Mouse (Mus musculus) forebrain, embryonic 13.5 days (tissue): Measurements from ENCODE around the gene Tmem9b. TPM values are rescaled to one million over a fixed set of nuclear protein-coding genes. Genes with fewer than 3 reads are reported as not detected.

ENCODE experiments used
- ATAC-seq: fragments of 200-750 bp; cut with Nextera tagmentation; 2 replicates; pipeline ENCODE4 v1.8.0; 2017
- H3K27ac ChIP-seq: fragments of 300-500 bp; sonication (generic); 2 replicates; pipeline ENCODE4 v1.5.1; 2015; ENCODE audit warnings: inconsistent platforms, mild to moderate bottlenecking, moderate library complexity
- H3K27me3 ChIP-seq: fragments of 300-500 bp; sonication (generic); 2 replicates; pipeline ENCODE4 v1.6.1; 2015; ENCODE audit warnings: mild to moderate bottlenecking, inconsistent platforms
- H3K36me3 ChIP-seq: fragments of 300-500 bp; sonication (generic); 2 replicates; pipeline ENCODE4 v1.6.1; 2015; ENCODE audit warnings: mild to moderate bottlenecking, inconsistent platforms; ENCODE audit not compliant: poor library complexity, severe bottlenecking
- H3K4me1 ChIP-seq: fragments of 300-500 bp; sonication (generic); 2 replicates; pipeline ENCODE4 v1.6.1; 2015; ENCODE audit warnings: inconsistent platforms
- H3K4me2 ChIP-seq: fragments of 300-500 bp; sonication (generic); 2 replicates; pipeline ENCODE4 v1.6.1; 2015; ENCODE audit warnings: inconsistent platforms, mild to moderate bottlenecking, moderate library complexity
- H3K4me3 ChIP-seq: fragments of 300-500 bp; sonication (generic); 2 replicates; pipeline ENCODE4 v1.5.1; 2015; ENCODE audit warnings: mild to moderate bottlenecking, inconsistent platforms
- H3K9ac ChIP-seq: fragments of 300-500 bp; sonication (generic); 2 replicates; pipeline ENCODE4 v1.6.1; 2015; ENCODE audit warnings: mild to moderate bottlenecking, inconsistent platforms
- H3K9me3 ChIP-seq: fragments of 300-500 bp; sonication (generic); replicated peaks from 2 replicates; pipeline ENCODE4 v1.6.1; 2016; ENCODE audit warnings: inconsistent platforms
- WGBS: fragments of 180-500 bp; shearing (Covaris S2); methylation state at CpG from one replicate; pipeline ENCODE4 v1.1.7; 2015; 5-methylcytosine and 5-hydroxymethylcytosine counted together
- polyA plus RNA-seq: library from polyadenylated mRNA; unstranded; fragments of >200 nt; fragmentation: Nextera tagmentation; extraction: Ambion mirVana; gene quantifications from 2 replicates; pipeline ENCODE4 v1.2.1, GENCODE M21; 2015

Tmem9b gene
- polyA plus RNA-seq, 1 experiment from 2014 or later, result 67.0 TPM

DNA sequence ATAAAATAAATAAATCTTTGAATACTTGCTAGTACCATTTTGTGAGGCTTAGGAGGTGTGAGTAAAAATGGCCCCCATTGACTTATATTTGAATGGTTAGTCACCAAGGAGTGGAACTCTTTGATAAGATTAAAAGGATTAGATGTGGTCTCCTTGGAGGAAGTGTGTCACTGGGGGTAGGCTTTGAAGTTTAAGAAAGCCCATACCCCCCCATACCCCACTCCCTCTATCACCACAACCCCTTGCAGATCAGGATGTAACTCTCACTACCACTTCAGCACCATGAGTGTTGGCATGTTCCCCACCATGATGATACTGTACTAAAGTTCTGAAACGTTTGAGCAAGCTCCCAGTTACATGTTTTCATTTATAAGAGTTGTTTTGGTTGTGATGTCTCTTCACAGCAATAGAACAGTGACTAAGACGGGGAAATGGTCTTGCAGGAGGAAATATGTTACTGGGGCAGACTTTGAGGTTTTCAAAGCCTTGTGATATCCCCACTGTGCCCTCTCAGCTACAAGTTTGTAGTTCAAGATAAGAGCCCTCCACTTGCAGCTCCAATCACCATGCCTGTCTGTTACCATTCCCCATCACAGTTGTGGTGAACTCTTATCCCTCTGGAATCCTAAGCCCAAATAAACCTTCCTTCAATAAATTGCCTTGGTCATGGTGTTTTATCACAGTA lies 16.2 kb upstream of the Tmem9b start:
- Histone ChIP-seq H3K4me2 (no peak overlapping the region), H3K9ac (no peak overlapping the region), H3K36me3 (no peaks in the 10 kb centered on the region), H3K27me3 (no peaks in the 10 kb centered on the region), H3K4me3 (no peak overlapping the region), H3K9me3 (no peaks in the 10 kb centered on the region), H3K27ac (no peak overlapping the region), H3K4me1 (peaks cover 3% of the 10 kb centered on the region; the same call in 1 of the 2 replicates)
- WGBS, result 64% methylated on average over 2 of the region's 2 CpGs
- ATAC-seq, result no peak

DNA sequence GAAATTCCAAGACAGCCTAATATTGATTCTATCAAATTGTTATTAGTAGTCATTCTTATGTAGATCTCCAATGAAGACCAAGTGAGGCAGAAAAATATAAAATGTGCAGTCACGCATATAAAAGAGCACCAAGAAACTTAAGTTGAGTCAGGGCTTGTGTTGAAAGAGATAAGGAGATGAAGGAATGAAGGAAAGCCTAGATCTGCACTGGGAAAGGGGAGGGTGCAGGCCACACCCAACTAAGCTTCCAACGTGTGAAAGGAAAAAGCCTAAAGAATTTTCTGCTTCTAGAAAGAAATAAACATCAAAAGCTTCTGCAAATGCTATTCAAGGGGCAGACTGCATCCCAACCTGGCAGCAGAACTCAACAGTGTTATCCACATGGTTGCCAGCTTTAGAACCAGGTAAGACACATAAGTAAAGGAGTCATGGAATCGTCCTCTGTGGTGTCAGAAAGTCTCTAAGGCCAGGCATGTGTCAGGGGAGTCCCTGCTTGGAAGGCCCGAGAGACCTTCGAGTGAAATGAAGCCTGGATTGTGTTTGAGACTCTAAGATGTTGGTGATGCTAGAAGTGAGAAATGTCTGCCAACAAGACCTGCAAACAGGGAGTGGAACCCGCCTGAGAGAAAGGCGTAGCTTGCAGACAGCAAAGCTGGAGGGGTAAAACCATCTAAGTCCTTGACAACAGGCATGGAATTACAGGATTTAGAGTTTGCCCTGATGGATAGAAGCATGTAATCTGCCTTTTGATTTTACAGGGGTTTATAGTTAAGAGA lies 15.1 kb upstream of the Tmem9b start:
- H3K9ac ChIP-seq, result no peak overlapping the region
- no peak overlapping the region for H3K4me2 ChIP-seq
- WGBS, result 87% methylated on average over 7 of the region's 7 CpGs
- H3K27ac ChIP-seq, result no peak overlapping the region
- H3K36me3 ChIP-seq, result no peaks in the 10 kb centered on the region
- H3K4me3 ChIP-seq, result no peak overlapping the region
- H3K9me3 ChIP-seq, result no peaks in the 10 kb centered on the region
- ATAC-seq, result no peak
- no peaks in the 10 kb centered on the region for H3K27me3 ChIP-seq
- H3K4me1 ChIP-seq, result peaks cover 7% of the 10 kb centered on the region

DNA sequence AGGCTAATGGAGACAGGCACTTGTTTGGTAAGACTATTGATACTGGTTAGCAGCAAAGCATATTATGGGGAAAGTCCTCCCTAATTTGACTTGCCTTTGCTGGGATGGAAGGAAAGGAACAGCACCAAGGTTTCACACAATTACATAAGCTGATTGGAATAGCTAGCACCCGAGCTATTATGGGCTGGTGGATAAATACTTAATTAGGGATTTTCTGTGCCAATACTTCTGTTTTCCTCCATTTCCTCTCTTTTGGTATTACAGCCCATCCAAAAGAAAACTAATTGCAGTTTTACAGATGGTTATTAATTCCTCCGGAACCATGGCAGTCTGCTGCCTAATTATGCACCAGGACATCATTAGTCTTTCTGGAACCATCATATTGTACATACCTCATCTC lies 11.3 kb upstream of the Tmem9b start:
- 29% methylated on average over 2 of the region's 2 CpGs for WGBS
- Histone ChIP-seq H3K9me3 (no peaks in the 10 kb centered on the region), H3K27ac (no peak overlapping the region), H3K27me3 (no peaks in the 10 kb centered on the region), H3K36me3 (no peaks in the 10 kb centered on the region), H3K9ac (no peak overlapping the region), H3K4me2 (no peak overlapping the region), H3K4me1 (peaks cover 7% of the 10 kb centered on the region), H3K4me3 (no peak overlapping the region)
- no peak for ATAC-seq

DNA sequence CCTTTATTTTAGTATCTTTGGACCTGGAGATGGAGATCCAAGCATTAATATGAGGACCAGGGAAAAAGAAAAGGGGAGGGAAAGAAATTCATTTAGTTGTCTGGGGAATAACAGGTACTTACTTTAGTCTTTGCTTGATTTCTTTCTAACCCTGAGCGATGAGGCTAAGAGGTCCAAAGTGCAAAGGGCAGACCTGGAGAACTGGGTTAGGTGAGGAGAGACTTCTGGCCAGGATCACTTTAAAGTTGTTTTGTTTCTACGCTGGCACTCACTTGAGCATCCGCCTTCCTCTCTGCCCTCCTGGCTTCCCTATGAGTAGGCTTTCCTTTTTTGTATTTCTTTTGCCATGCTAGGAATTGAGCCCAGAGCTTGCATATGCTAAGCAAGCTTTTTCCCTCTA lies 3.6 kb upstream of the Tmem9b start:
- WGBS, result 89% methylated on average over 3 of the region's 3 CpGs
- no peak overlapping the region for H3K4me2 ChIP-seq
- H3K9ac ChIP-seq, result no peak overlapping the region
- no peaks in the 10 kb centered on the region for H3K36me3 ChIP-seq
- H3K27me3 ChIP-seq, result no peaks in the 10 kb centered on the region
- H3K9me3 ChIP-seq, result no peaks in the 10 kb centered on the region
- no peak for ATAC-seq
- peaks cover 17% of the 10 kb centered on the region for H3K4me1 ChIP-seq
- H3K4me3 ChIP-seq, result no peak overlapping the region
- no peak overlapping the region for H3K27ac ChIP-seq

DNA sequence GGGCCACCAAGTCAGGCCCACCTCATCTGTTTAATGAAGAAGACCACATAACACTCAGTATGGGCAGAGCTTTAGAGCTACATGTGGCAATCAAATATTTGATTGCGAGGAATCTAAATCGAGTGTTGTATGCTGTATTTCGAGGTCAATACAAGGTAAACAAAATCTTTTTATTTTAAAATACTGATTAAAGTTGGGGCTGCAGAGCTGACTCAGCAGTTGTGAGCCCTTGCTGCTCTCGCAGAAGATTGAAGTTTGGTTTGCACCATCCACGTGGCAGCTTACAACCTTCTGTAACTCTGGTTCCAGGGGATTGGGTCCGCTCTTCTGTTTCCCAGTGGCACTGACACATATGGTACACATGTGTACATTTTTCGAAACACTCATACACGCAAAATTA lies 1.4 kb upstream of the Tmem9b start:
- H3K4me3 ChIP-seq, result no peak overlapping the region
- H3K9ac ChIP-seq, result no peak overlapping the region
- H3K27ac ChIP-seq, result no peak overlapping the region
- H3K27me3 ChIP-seq, result no peaks in the 10 kb centered on the region
- 93% methylated on average over 8 of the region's 8 CpGs for WGBS
- no peaks in the 10 kb centered on the region for H3K9me3 ChIP-seq
- ATAC-seq, result no peak
- no peaks in the 10 kb centered on the region for H3K36me3 ChIP-seq
- peaks cover 23% of the 10 kb centered on the region for H3K4me1 ChIP-seq
- H3K4me2 ChIP-seq, result no peak overlapping the region

DNA sequence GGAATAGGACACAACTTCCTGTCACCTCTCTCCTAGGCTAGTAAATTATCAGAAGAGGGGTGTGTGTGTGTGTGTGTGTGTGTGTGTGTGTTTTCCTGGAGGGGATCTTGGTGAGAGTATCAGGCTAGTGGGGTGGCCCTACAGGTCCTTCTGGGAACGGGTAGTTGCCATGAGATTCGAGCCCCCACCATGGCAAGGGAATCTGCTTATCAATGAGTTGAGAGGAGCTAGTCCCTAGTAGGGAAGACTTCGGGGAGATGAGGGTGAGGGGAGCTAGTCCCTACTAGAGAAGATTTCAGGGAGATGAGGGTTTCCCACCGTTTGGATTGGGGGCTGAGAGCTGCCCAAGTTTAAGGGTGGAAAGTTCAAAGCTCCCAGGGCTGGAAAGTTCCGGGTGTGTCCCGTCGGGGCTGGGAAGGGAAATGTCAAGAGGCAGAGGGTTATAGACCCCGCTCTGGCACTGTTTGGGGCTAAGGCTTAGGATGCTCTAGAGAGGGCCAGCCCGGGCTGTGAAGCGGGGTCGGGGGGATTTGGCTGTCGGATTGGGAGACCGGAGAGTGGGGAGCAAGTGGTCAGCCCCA lies 1.2 kb downstream of the Tmem9b start:
- no peak; the same call in 1 of the 2 replicates for ATAC-seq
- WGBS, result 4% methylated on average over 13 of the region's 13 CpGs
- Histone ChIP-seq H3K27me3 (no peaks in the 10 kb centered on the region), H3K36me3 (peaks cover 7% of the 10 kb centered on the region), H3K4me3 (peak overlapping the region; percentile 90), H3K4me1 (peaks cover 23% of the 10 kb centered on the region), H3K9me3 (no peaks in the 10 kb centered on the region), H3K9ac (peak overlapping the region; percentile 93), H3K4me2 (peak overlapping the region; percentile 95), H3K27ac (peak overlapping the region; percentile 79)

DNA sequence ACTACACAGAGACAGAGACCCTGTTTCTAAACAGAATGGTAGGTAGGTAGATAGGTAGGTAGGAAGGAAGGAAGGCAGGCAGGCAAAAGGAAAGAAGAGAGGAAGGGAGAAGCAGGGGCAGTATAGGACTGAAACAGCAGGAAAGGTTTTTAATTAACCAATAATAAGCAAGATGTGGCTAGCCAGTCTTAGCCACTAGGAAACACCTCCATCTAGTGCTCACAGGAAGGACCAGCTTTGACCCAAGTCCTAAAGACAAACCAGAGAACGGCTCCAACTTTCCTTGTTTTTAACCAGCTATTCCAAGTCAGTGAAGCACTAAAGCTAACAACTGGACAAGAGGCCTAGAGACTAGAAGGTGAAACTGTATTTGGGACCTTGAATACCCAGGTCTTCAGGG lies 4.9 kb downstream of the Tmem9b start:
- 77% methylated on average over 1 of the region's 1 CpGs for WGBS
- Histone ChIP-seq H3K4me2 (no peak overlapping the region), H3K36me3 (peaks cover 35% of the 10 kb centered on the region), H3K4me1 (peaks cover 12% of the 10 kb centered on the region), H3K4me3 (no peak overlapping the region), H3K27me3 (no peaks in the 10 kb centered on the region), H3K9me3 (no peaks in the 10 kb centered on the region), H3K9ac (no peak overlapping the region), H3K27ac (no peak overlapping the region)
- no peak for ATAC-seq

DNA sequence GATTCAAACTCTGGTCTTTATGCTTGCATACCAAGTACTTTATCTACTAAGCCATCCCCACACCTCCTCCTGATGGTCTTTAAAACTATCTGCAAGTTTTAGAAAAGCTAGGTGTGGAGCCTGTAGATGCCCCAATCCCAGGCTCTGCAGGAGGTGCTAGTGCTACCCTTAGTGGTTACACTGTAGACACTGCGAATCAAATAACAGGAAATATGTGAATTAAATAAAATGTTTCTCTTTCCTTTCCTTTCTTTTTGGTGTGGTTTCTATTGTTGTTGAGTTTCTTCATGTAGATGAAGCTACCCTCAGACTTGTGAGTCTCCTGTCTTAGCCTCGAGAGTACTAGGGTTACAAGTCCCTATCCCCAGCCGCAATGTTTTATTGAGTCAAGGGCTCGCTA lies 11.0 kb downstream of the Tmem9b start:
- peaks cover 59% of the 10 kb centered on the region for H3K36me3 ChIP-seq
- 92% methylated on average over 4 of the region's 4 CpGs for WGBS

DNA sequence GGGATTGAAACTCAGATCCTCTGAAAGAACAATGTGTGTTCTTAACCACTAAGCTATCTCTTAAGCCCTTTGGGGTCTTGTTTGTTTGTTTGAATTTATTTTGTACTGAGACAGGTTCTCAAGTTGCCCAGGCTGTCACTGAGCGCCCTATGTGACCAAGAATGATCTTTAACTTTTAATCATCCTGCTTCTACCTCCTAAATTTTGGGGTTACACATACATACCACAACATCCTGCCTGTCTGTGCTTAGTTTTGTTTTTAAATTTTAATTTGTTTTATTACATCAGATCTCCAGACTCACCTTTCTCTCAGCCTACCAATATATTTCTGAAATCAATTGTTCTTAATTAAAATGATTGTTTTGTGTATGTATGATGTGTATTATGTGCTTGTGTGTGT lies 11.6 kb downstream of the Tmem9b start:
- Histone ChIP-seq H3K27me3 (no peaks in the 10 kb centered on the region), H3K4me2 (no peak overlapping the region), H3K27ac (no peak overlapping the region), H3K9me3 (no peaks in the 10 kb centered on the region), H3K9ac (no peak overlapping the region), H3K4me1 (no peaks in the 10 kb centered on the region), H3K36me3 (peaks cover 61% of the 10 kb centered on the region), H3K4me3 (no peak overlapping the region)
- 88% methylated on average over 1 of the region's 1 CpGs for WGBS
- no peak for ATAC-seq

More for the DNA sequence above, 11.0 kb downstream of the Tmem9b start:
- Histone ChIP-seq H3K27ac (no peak overlapping the region), H3K9me3 (no peaks in the 10 kb centered on the region), H3K4me1 (no peaks in the 10 kb centered on the region), H3K4me2 (no peak overlapping the region), H3K4me3 (no peak overlapping the region), H3K9ac (no peak overlapping the region), H3K27me3 (no peaks in the 10 kb centered on the region)
- ATAC-seq, result no peak

DNA sequence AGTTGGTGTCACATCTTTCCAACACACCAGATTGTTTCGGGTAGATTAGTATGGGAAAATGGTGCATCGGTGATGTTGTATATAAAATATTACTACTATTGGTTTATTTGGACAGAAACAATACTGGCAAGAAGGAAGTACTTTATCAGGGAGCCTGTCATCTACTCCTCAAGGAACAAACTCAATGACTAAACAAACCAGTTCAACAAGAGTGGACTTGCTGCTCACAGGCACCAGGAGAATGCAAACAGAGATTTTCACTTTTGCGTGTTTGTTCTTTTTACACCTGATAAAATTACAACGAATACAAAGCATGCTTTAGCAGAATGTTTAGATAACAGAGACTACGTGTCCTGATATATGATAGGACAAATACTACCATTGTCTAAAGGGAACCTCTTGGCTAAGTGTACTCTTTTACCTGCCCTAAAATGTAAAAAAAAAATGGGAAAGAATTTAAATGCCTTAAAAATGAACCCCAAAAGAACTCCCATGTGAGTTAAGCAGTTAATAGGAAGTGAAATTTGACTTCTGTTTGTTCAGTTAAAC lies 12.8 kb downstream of the Tmem9b start:
- H3K9me3 ChIP-seq, result no peaks in the 10 kb centered on the region
- H3K4me2 ChIP-seq, result no peak overlapping the region
- H3K9ac ChIP-seq, result no peak overlapping the region
- H3K36me3 ChIP-seq, result peaks cover 62% of the 10 kb centered on the region
- H3K27me3 ChIP-seq, result no peaks in the 10 kb centered on the region
- 94% methylated on average over 5 of the region's 5 CpGs for WGBS
- H3K27ac ChIP-seq, result no peak overlapping the region
- no peaks in the 10 kb centered on the region for H3K4me1 ChIP-seq
- H3K4me3 ChIP-seq, result no peak overlapping the region
- ATAC-seq, result no peak

DNA sequence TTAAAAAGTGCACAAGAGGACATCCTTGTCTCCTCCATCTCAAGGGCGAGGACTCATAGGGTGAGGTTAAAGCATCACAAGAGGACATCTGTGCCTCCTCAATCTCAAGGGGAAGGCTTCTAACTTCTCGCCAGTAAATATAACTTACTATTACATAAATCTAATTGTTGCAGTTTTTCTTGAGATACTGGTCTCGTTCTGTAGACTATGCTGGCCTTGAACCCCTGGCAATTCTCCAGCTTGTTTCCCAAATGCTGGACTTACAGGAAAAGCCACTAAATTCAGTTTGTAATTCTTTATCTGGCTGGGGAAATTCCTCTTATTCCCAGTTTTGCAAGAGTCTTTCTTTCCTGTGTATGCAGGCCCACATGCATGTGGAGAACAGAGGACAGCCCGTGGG lies 17.9 kb downstream of the Tmem9b start:
- no peak for ATAC-seq
- H3K4me2 ChIP-seq, result no peak overlapping the region
- no peak overlapping the region for H3K27ac ChIP-seq
- no peak overlapping the region for H3K4me3 ChIP-seq
- H3K9ac ChIP-seq, result no peak overlapping the region
- peaks cover 29% of the 10 kb centered on the region for H3K36me3 ChIP-seq
- no peaks in the 10 kb centered on the region for H3K9me3 ChIP-seq
- WGBS, result 93% methylated on average over 4 of the region's 4 CpGs
- no peaks in the 10 kb centered on the region for H3K27me3 ChIP-seq
- H3K4me1 ChIP-seq, result no peaks in the 10 kb centered on the region

DNA sequence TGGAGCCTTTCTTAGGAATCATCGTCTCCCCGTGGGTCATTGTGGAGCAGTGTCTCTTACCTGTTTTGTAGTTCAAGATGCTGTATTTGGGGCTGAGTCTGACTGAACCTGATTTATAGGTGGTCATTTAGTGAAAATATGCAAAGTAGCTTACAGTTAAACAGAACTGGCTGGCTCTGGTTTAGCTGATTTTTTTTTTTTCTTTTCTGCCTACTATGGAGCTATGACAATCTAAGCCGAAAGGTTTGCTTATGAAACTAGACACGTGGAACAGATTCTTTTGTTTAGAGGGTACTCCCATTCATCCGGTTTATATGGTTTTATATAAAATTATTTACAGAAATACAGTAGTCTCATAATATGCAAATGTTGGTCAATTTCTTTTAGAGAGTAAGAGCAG lies 21.0 kb downstream of the Tmem9b start, which contains the start of gene Ascl3:
Gene Ascl3 (minus strand): TSS at position 101 of the 400 bp plus-strand sequence.
- H3K36me3 ChIP-seq, result peaks cover 18% of the 10 kb centered on the region
- no peaks in the 10 kb centered on the region for H3K4me1 ChIP-seq
- H3K4me3 ChIP-seq, result no peak within 1 kb of the TSS
- H3K9ac ChIP-seq, result no peak within 1 kb of the TSS
- H3K27me3 ChIP-seq, result no peaks in the 10 kb centered on the region
- no peak for ATAC-seq
- no peak within 1 kb of the TSS for H3K27ac ChIP-seq
- H3K9me3 ChIP-seq, result no peaks in the 10 kb centered on the region
- no peak within 1 kb of the TSS for H3K4me2 ChIP-seq
- 93% methylated on average over 5 of the region's 5 CpGs for WGBS
